Comparison of ENCODE assay signal across 9 mouse cellular contexts in the genomic region with DNA sequence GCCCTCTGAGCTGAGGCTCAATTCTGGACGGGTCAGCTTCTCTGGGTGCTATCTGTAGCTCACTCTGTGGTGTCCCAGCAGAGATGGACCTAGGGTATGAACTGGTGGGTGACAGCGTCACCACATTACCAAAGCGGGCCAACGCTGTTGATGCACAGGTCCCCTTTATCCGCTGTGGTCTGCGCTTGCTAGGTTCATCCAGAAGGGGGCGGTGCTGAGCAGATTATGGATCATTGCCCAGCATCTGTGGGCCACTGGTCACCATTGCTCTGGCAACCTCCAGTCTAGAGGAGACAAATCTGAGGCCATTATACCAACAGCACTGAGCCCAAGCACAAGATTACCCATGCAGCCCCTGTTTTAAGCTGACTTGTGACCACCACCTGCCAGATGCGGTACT.
DNase-seq lines count a peak whose midpoint lies in the region; ATAC-seq and TF ChIP-seq lines count a peak whose summit lies in the region.
"Had no signal": no experiment of that assay in that cellular context is flagged by ENCODE, and none has a peak within 500 bp of the region (broad histone marks: within the 10 kb centered on the region; RNA-seq: fewer than 3 reads in every experiment).

No protein-coding gene starts in this region.

- no peak overlapping the region for H3K27ac ChIP-seq in forebrain, embryonic 14.5 days (ENCODE audit: low read depth, low read length)
- no peak overlapping the region for H3K27ac ChIP-seq in forebrain, embryonic 12.5 days
- no peak overlapping the region for H3K27ac ChIP-seq in liver, adult 2 months (replicated peaks; ENCODE audit: insufficient read depth, low read depth, low read length)
- H3K27ac ChIP-seq in liver, embryonic 12.5 days = no peak overlapping the region
- H3K27ac ChIP-seq in neural tube, embryonic 11.5 days (ENCODE audit: low read depth, low read length) = no peak overlapping the region

- H3K4me2 ChIP-seq in forebrain, embryonic 14.5 days (ENCODE audit: low read length) = no peak overlapping the region
- H3K4me2 ChIP-seq in forebrain, embryonic 12.5 days = no peak overlapping the region
- H3K4me2 ChIP-seq in liver, embryonic 12.5 days = no peak overlapping the region
- no peak overlapping the region for H3K4me2 ChIP-seq in neural tube, embryonic 11.5 days (ENCODE audit: low read depth)

- H3K9ac ChIP-seq in forebrain, embryonic 14.5 days (ENCODE audit: low read length) = no peak overlapping the region
- no peak overlapping the region for H3K9ac ChIP-seq in forebrain, embryonic 12.5 days
- H3K9ac ChIP-seq in liver, adult 2 months (ENCODE audit: low read depth, low read length) = no peak overlapping the region
- no peak overlapping the region for H3K9ac ChIP-seq in liver, embryonic 12.5 days
- H3K9ac ChIP-seq in neural tube, embryonic 11.5 days (ENCODE audit: low read length) = no peak overlapping the region

- 48% methylated on average over 8 of the region's 8 CpGs for WGBS in forebrain, embryonic 14.5 days
- 45% methylated on average over 8 of the region's 8 CpGs for WGBS in forebrain, embryonic 12.5 days
- 47% methylated on average over 8 of the region's 8 CpGs for WGBS in liver, adult 2 months
- whole genome bisulfite sequencing in liver, embryonic 12.5 days (ENCODE audit: insufficient replicate concordance) = 49% methylated on average over 8 of the region's 8 CpGs
- 54% methylated on average over 8 of the region's 8 CpGs for WGBS in neural tube, embryonic 11.5 days

- no peaks in the 10 kb centered on the region for H3K27me3 ChIP-seq in forebrain, embryonic 14.5 days (replicated peaks; ENCODE audit: control insufficient read depth, insufficient read depth, low read length)
- H3K27me3 ChIP-seq in forebrain, embryonic 12.5 days = no peaks in the 10 kb centered on the region; the same call in 1 of the 2 replicates
- no peaks in the 10 kb centered on the region for H3K27me3 ChIP-seq in liver, adult 2 months (ENCODE audit: control insufficient read depth, insufficient read depth, low read length)
- 0 out of 2 replicates have a peak, but pooled peaks cover 4% of the 10 kb centered on the region for H3K27me3 ChIP-seq in liver, embryonic 12.5 days (replicated peaks)
- H3K27me3 ChIP-seq in neural tube, embryonic 11.5 days (ENCODE audit: control insufficient read depth, insufficient read depth, low read length) = no peaks in the 10 kb centered on the region

- H3K79me2 ChIP-seq in liver, adult 2 months (ENCODE audit: control insufficient read depth, insufficient read depth, low read length) = no peaks in the 10 kb centered on the region

- DNase-seq in forebrain, embryonic 14.5 days (ENCODE audit: low spot score) = peak; percentile 21
- DNase-seq in liver, adult 2 months (ENCODE audit: extremely low read depth, low read depth, low spot score) = no peak
- DNase-seq in adrenal gland, postnatal 36 days = peak; percentile 3 to 22
- peak; percentile 50 for DNase-seq in neural tube, embryonic 11.5 days (ENCODE audit: low spot score)
- DNase-seq in ovary, adult 18-20 months (ENCODE audit: low spot score) = no peak
- DNase-seq in left cerebral cortex, adult 18-20 months (ENCODE audit: low spot score in 2 of 2) = no peak

- no peak for TF ChIP-seq POLR2A in liver, adult 2 months (IDR thresholded peaks at IDR 0.05; ENCODE audit: extremely low read depth, insufficient read depth, low read length)

- H3K4me1 ChIP-seq in forebrain, embryonic 14.5 days (ENCODE audit: control insufficient read depth, insufficient read depth, low read length) = no peaks in the 10 kb centered on the region
- H3K4me1 ChIP-seq in forebrain, embryonic 12.5 days = no peaks in the 10 kb centered on the region
- H3K4me1 ChIP-seq in liver, adult 2 months (ENCODE audit: control insufficient read depth, insufficient read depth, low read length) = no peaks in the 10 kb centered on the region
- no peaks in the 10 kb centered on the region for H3K4me1 ChIP-seq in liver, embryonic 12.5 days
- H3K4me1 ChIP-seq in neural tube, embryonic 11.5 days (ENCODE audit: control insufficient read depth, insufficient read depth, low read length) = no peaks in the 10 kb centered on the region
- H3K4me1 ChIP-seq: megakaryocyte, embryonic 14.5 days had no signal

- no peak for ATAC-seq in forebrain, embryonic 14.5 days
- ATAC-seq in forebrain, embryonic 12.5 days (ENCODE audit: low FRiP score) = no peak
- ATAC-seq in liver, embryonic 12.5 days = no peak
- no peak for ATAC-seq in neural tube, embryonic 11.5 days (ENCODE audit: insufficient read depth, low FRiP score, low TSS enrichment)

- H3K9me3 ChIP-seq in forebrain, embryonic 14.5 days (replicated peaks; ENCODE audit: control insufficient read depth, low read length) = no peaks in the 10 kb centered on the region
- no peaks in the 10 kb centered on the region for H3K9me3 ChIP-seq in forebrain, embryonic 12.5 days
- H3K9me3 ChIP-seq in liver, embryonic 12.5 days (replicated peaks) = no peaks in the 10 kb centered on the region
- H3K9me3 ChIP-seq in neural tube, embryonic 11.5 days (ENCODE audit: control insufficient read depth, low read length) = no peaks in the 10 kb centered on the region
- H3K9me3 ChIP-seq: megakaryocyte, embryonic 14.5 days had no signal

- peak; percentile 70 for TF ChIP-seq CTCF in liver, adult 2 months (IDR thresholded peaks at IDR 0.05; ENCODE audit: low read depth, low read length)

- no peak overlapping the region for H3K4me3 ChIP-seq in forebrain, embryonic 14.5 days (ENCODE audit: low read depth, low read length)
- H3K4me3 ChIP-seq in forebrain, embryonic 12.5 days (replicated peaks) = no peak overlapping the region
- no peak overlapping the region for H3K4me3 ChIP-seq in liver, adult 2 months (ENCODE audit: insufficient read depth, low read depth, low read length)
- H3K4me3 ChIP-seq in liver, embryonic 12.5 days = no peak overlapping the region
- H3K4me3 ChIP-seq in neural tube, embryonic 11.5 days (ENCODE audit: low read depth, low read length) = no peak overlapping the region
- H3K4me3 ChIP-seq: megakaryocyte, embryonic 14.5 days had no signal

- H3K36me3 ChIP-seq in forebrain, embryonic 14.5 days (ENCODE audit: control insufficient read depth, insufficient read depth, low read length) = no peaks in the 10 kb centered on the region
- no peaks in the 10 kb centered on the region for H3K36me3 ChIP-seq in forebrain, embryonic 12.5 days (replicated peaks)
- H3K36me3 ChIP-seq in liver, adult 2 months (ENCODE audit: control insufficient read depth, insufficient read depth, low read length) = no peaks in the 10 kb centered on the region
- no peaks in the 10 kb centered on the region for H3K36me3 ChIP-seq in liver, embryonic 12.5 days
- H3K36me3 ChIP-seq in neural tube, embryonic 11.5 days (ENCODE audit: control insufficient read depth, insufficient read depth, low read length) = no peaks in the 10 kb centered on the region

Comparison
In these comparisons a context has a peak if more than half of its experiments do, and no peak if none do; other contexts are left out.
1. DNase-seq: peak in forebrain, embryonic 14.5 days (single experiment), adrenal gland, postnatal 36 days (2 of 2) and neural tube, embryonic 11.5 days (single experiment); none in liver, adult 2 months (single experiment), ovary, adult 18-20 months (single experiment) and left cerebral cortex, adult 18-20 months (0 of 2).